Mouse (Mus musculus) lung, postnatal 0 days (tissue): ENCODE results near the gene Gm10024. TPM values are rescaled to one million over a fixed set of nuclear protein-coding genes. Genes with fewer than 3 reads are reported as not detected.
"Not testable (repeated sequence)": the region's sequence is repeated elsewhere in the genome, so short reads cannot be mapped to it uniquely, and the experiment has no call there.

Source experiments
- ATAC-seq: fragments of 200-750 bp; cut with Nextera tagmentation; 2 replicates; pipeline ENCODE4 v1.8.0; 2017; ENCODE audit warnings: moderate library complexity
- DNase-seq: peaks from one replicate; pipeline ENCODE4 v3.0.0-alpha.2; 2016; ENCODE audit warnings: low spot score
- H3K27ac ChIP-seq: fragments of 300-500 bp; sonication (generic); 2 replicates; pipeline ENCODE4 v1.5.1; 2014; ENCODE audit warnings: antibody characterized with exemption, mild to moderate bottlenecking, low read length, mixed read lengths
- H3K27me3 ChIP-seq: fragments of 300-500 bp; sonication (generic); replicated peaks from 2 replicates; pipeline ENCODE4 v1.6.1; 2014; ENCODE audit warnings: low read length, mixed read lengths; ENCODE audit not compliant: insufficient read depth
- H3K36me3 ChIP-seq: fragments of 300-500 bp; sonication (generic); 2 replicates; pipeline ENCODE4 v1.6.1; 2014; ENCODE audit warnings: low read length, mixed read lengths; ENCODE audit not compliant: insufficient read depth
- H3K4me1 ChIP-seq: fragments of 300-500 bp; sonication (generic); 2 replicates; pipeline ENCODE4 v1.6.1; 2014; ENCODE audit warnings: antibody characterized with exemption, low read depth, low read length, mixed read lengths; ENCODE audit not compliant: insufficient read depth
- H3K4me2 ChIP-seq: fragments of 300-500 bp; sonication (generic); replicated peaks from 2 replicates; pipeline ENCODE4 v1.6.1; 2014; ENCODE audit warnings: low read depth, mild to moderate bottlenecking, low read length, moderate library complexity, mixed read lengths
- H3K4me3 ChIP-seq: fragments of 300-500 bp; sonication (generic); 2 replicates; pipeline ENCODE4 v1.5.1; 2014; ENCODE audit warnings: low read depth, low read length
- H3K9ac ChIP-seq: fragments of 300-500 bp; sonication (generic); replicated peaks from 2 replicates; pipeline ENCODE4 v1.6.1; 2014; ENCODE audit warnings: low read depth, mild to moderate bottlenecking
- H3K9me3 ChIP-seq: fragments of 300-500 bp; sonication (generic); 2 replicates; pipeline ENCODE4 v1.6.1; 2016; ENCODE audit warnings: low read length, mixed read lengths
- CTCF ChIP-seq: IDR thresholded peaks from 2 replicates; pipeline ENCODE4 v1.5.1; 2016; ENCODE audit warnings: antibody characterized with exemption, mild to moderate bottlenecking
- EP300 ChIP-seq: IDR thresholded peaks from 2 replicates; pipeline ENCODE4 v1.6.1; 2016; ENCODE audit warnings: antibody characterized with exemption, mild to moderate bottlenecking, control low read depth
- WGBS: fragments of 180-500 bp; shearing (Covaris S2); extraction: QIAGEN DNeasy Blood & Tissue Kit; methylation state at CpG from one replicate; pipeline ENCODE4 v1.1.7; 2014; 5-methylcytosine and 5-hydroxymethylcytosine counted together
- polyA plus RNA-seq: library from polyadenylated mRNA; unstranded; fragments of >200 nt; fragmentation: Nextera tagmentation; extraction: Ambion mirVana; gene quantifications from 2 replicates; pipeline ENCODE4 v1.2.1, GENCODE M21; 2015

Gm10024 gene
- polyA plus RNA-seq, 1 experiment from 2014 or later: not detected

DNA sequence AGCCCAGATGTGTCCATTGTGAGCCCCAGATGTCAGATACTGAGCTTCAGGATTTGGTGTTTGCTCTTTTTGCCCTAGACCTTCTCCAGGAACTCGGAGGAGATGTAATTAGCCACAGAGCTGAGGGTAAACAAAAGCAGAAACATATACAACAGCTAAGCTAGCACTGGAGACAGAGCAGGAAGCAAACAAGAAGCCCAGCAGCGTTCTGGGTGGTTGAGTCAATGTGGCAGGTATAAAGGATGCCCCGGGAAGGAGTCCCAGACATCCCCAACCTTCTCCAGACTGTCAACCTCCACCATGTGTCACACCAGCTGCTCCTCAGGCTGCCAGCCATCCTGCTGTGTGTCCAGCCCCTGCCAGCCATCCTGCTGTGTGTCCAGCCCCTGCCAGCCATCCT, 14.9 kb downstream of the Gm10024 start, which contains the start of gene Gm10100:
TSS of gene Gm10100 (plus strand) at position 301 of the 400 bp plus-strand sequence.
- Histone ChIP-seq H3K27me3 (no peaks in the 10 kb centered on the region), H3K27ac (no peak within 1 kb of the TSS), H3K36me3 (no peaks in the 10 kb centered on the region), H3K4me2 (no peak within 1 kb of the TSS), H3K4me3 (no peak within 1 kb of the TSS), H3K9me3 (no peaks in the 10 kb centered on the region), H3K4me1 (no peaks in the 10 kb centered on the region), H3K9ac (no peak within 1 kb of the TSS)
- TF ChIP-seq CTCF (no peak), EP300 (no peak)
- WGBS: 10% methylated on average over 3 of the region's 3 CpGs
- DNase-seq (no peak), ATAC-seq (no peak)

DNA sequence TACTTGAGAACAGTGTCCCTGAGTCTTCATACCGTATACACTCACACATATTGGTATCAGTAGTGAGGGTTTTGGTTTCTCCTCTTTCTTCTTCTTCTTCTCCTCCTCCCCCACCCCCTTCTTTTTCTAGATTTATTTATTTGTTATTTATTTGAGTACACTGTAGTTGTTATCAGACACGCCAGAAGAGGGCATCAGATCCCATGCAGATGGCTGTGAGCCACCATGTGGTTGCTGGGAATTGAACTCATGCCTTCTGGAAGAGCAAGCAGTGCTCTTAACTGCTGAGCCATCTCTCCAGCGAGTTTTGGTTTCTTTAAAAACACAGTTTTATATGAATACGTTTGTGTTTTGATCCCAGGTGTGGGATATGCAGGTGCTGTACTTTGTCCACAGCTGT, 17.0 kb downstream of the Gm10024 start:
- Histone ChIP-seq H3K27ac (no peak overlapping the region), H3K4me2 (no peak overlapping the region), H3K4me3 (no peak overlapping the region), H3K27me3 (no peaks in the 10 kb centered on the region), H3K36me3 (no peaks in the 10 kb centered on the region), H3K9me3 (no peaks in the 10 kb centered on the region), H3K4me1 (no peaks in the 10 kb centered on the region), H3K9ac (no peak overlapping the region)
- DNase-seq: no peak
- TF ChIP-seq CTCF: 0 out of 2 replicates have a peak, but pooled peaks have one; percentile 4
- TF ChIP-seq EP300: no peak
- no peak for ATAC-seq
- 47% methylated on average over 4 of the region's 4 CpGs for WGBS

DNA sequence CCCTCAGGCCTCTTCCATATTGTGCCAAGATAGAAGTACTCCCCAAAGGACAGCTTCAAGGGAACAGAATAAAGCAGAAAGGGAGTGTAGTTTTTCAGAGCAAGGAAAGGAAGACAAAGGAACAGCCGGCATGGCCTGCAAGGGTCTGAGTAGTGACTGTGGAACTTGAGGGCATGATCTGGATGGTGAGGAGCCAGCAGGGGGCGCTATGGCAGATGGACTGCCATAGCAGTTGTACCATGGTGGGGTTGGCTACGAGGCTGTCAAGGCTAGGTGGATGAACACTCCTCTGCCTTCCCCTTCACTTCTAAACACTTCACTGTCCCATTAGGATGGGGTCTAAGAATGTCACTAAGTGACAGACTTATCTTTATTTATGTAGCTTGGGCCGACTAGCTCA, 18.0 kb downstream of the Gm10024 start:
- TF ChIP-seq CTCF (peak; percentile 49), EP300 (no peak)
- no peaks in the 10 kb centered on the region for H3K27me3 ChIP-seq
- no peaks in the 10 kb centered on the region for H3K9me3 ChIP-seq
- no peak overlapping the region for H3K9ac ChIP-seq
- 31% methylated on average over 4 of the region's 4 CpGs for WGBS
- DNase-seq (no peak), ATAC-seq (no peak)
- H3K4me3 ChIP-seq: no peak overlapping the region
- H3K27ac ChIP-seq: no peak overlapping the region
- H3K4me1 ChIP-seq: no peaks in the 10 kb centered on the region
- H3K4me2 ChIP-seq: no peak overlapping the region
- no peaks in the 10 kb centered on the region for H3K36me3 ChIP-seq

DNA sequence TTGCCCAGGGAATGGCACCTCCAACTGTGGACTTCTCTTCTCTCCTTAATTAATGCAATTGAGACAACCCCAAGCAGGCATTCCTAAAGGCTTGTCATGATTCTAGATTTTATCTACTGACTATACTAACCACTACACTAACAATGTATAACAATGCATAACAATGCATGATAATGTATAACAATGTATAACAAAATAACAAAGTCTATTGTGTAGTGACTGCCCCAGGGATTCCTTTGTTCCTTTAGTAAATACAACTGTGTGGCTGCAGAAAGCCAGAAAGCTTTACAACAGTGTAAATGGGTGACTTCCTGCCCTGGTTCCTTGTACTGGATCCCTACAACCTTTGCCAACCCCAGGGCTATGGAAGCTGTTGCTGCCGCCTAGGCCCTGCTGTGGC, 24.7 kb downstream of the Gm10024 start:
- Histone ChIP-seq H3K9me3 (no peaks in the 10 kb centered on the region), H3K36me3 (no peaks in the 10 kb centered on the region), H3K4me1 (no peaks in the 10 kb centered on the region), H3K4me3 (no peak overlapping the region), H3K4me2 (no peak overlapping the region), H3K27me3 (no peaks in the 10 kb centered on the region), H3K27ac (no peak overlapping the region), H3K9ac (no peak overlapping the region)
- ATAC-seq (no peak), DNase-seq (no peak)
- TF ChIP-seq CTCF (no peak), EP300 (no peak)
- 86% methylated on average over 1 of the region's 1 CpGs for WGBS

DNA sequence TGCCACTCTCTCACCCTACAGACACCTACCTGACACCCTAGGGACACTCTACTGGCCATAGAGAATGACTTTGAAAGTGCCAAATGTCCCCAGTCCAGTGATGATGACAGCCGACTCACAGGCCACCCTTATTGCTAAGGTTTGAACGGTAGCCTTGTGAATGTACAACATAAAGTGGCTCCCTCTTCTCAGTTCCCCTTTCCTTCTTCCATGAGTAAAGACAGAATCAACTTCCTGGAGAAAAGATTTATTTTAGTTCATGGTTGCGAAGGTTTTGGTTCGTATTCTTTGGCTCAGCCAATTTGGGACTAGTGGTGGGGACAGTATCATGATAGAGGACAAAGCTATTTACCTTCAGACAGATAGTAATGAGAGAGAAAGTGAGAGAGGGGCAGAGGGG, 27.7 kb downstream of the Gm10024 start:
- Histone ChIP-seq H3K9me3 (no peaks in the 10 kb centered on the region), H3K9ac (no peak overlapping the region), H3K27me3 (no peaks in the 10 kb centered on the region), H3K4me2 (no peak overlapping the region), H3K36me3 (no peaks in the 10 kb centered on the region), H3K27ac (no peak overlapping the region), H3K4me3 (no peak overlapping the region), H3K4me1 (no peaks in the 10 kb centered on the region)
- WGBS: 82% methylated on average over 4 of the region's 4 CpGs
- ATAC-seq: no peak
- no peak for DNase-seq
- no peak for TF ChIP-seq EP300
- no peak for TF ChIP-seq CTCF

DNA sequence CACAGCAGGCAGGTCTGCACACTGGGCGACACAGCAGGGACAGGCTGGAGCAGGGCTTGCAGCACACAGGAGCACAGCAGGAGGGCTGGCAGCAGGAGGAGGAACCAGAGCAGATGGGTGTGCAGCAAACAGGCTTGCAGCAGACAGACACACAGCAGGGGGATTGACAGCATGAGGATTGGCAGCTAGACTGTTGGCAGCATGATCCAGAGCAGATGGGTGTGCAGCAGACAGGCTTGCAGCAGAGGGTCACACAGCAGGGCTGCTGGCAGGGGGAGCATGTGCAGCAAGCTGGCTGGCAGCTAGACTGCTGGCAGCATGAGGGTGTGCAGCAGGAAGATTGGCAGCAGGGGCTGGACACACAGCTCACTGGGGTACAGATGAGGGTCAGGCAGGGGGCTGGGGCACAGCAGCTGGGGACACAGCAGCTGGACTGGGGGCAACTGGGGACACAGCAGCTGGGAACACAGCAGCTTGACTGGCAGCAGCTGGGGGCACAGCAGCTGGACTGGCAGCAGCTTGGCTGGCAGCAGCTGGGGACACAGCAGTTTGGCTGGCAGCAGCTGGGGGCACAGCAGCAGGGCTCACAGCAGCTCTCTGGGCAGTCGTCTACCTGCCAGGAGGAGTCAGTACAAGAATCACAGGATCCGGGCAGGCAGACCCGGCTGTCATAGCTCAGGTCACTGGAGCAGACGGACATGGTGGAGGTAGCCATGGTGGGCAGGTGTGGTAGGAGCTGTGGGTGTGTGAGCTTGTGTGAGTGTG, 30.8 kb downstream of the Gm10024 start, which contains the start of gene Gm18596:
TSS of gene Gm18596 (minus strand) at position 715 of the 765 bp plus-strand sequence.
- not testable (repeated sequence) for H3K4me2 ChIP-seq, ATAC-seq, H3K36me3 ChIP-seq, H3K9ac ChIP-seq, H3K4me1 ChIP-seq, H3K27ac ChIP-seq, H3K27me3 ChIP-seq, H3K9me3 ChIP-seq, H3K4me3 ChIP-seq, DNase-seq
- 47% methylated on average over 3 of the region's 5 CpGs for WGBS

DNA sequence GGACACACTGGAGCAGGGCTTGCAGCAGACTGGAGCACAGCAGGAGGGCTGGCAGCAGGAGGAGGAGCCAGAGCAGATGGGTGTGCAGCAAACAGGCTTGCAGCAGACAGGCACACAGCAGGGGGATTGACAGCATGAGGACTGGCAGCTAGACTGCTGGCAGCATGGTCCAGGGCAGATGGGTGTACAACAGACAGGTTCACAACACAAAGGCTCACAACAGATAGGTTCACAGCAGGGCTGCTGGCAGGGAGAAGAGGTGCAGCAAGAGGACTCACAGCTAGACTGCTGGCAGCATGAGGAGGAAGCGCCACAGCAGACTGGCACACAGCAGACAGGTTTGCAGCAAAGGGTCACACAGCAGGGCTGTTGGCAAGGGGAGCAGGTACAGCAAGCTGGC, 39.4 kb downstream of the Gm10024 start:
- H3K4me3 ChIP-seq, H3K4me2 ChIP-seq, H3K36me3 ChIP-seq, ATAC-seq, H3K9me3 ChIP-seq, H3K9ac ChIP-seq, H3K27ac ChIP-seq, H3K27me3 ChIP-seq, H3K4me1 ChIP-seq, DNase-seq: not testable (repeated sequence)
- WGBS: 82% methylated on average over 1 of the region's 1 CpGs

DNA sequence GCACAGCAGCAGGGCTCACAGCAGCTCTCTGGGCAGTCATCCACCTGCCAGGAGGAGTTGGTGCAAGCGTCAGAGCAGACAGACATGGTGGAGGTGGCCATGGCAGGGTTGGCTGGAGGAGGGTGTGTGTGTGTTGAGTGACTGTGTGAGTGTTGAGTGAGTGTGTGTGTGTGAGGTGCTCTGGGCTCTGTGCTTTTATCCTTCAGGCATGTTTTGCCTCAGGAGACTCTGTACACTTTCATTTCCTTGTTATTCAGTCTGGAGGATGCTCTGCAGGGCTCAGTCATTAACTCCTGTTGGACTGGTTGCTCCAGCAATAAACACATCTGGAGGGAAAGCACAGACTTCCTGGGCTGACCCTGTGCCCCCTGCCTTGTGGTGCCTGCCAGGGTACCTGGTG, 40.0 kb downstream of the Gm10024 start, which contains the start of gene Gm9736:
TSS of gene Gm9736 (minus strand) at position 101 of the 400 bp plus-strand sequence.
- ATAC-seq, H3K36me3 ChIP-seq, H3K27ac ChIP-seq, H3K4me3 ChIP-seq, H3K4me1 ChIP-seq, H3K27me3 ChIP-seq, DNase-seq, H3K9ac ChIP-seq, H3K9me3 ChIP-seq, H3K4me2 ChIP-seq: not testable (repeated sequence)
- 67% methylated on average over 1 of the region's 1 CpGs for WGBS
